ENCODE assay signal across 7 mouse cellular contexts in the genomic region with DNA sequence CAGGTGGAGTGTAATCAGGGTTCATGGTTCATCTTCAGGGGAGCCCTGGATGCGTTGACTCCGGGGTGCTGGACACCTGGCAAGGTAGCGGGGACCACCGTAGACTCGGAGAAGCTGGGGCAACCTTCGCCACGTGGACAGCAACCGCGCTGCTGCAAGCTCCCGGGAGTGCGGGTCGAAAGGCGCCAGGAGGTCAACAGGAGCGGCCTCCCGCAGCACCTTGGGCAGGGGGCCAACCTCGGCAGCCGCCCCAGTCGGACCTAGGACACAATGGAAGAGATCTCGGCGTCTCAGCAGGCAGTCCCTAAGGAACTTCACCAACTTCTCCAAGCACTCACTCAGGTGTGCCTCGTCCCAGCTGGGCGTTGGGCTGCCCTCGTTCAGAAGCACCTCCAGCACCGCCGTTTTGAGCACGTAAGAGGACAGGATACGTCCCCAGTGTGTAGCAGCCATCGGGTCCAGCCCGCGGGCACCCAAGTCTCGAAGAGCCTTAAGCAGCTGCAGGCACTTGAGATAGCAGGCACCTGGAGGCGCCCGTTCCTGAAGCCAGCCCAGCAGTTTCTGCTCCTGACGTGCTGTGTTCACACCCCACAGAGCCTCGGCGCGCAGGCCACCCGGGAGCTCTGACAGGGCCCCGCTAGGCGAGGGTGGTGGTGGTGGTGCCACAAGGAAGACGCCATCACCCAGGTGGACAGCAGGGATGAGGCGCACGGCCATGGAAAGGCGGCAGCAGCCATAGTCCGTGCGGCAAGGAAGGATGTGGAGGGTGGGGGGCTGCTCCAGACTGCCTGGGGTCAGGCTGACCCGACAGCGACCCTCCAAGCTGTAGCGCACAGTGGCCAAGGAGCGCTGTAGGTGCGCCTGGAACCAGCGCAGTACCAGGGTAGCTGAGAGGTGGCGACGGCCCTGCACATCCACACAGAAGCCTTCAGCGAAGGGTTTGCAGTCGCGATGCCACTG. TPM values are rescaled to one million over a fixed set of nuclear protein-coding genes. Genes with fewer than 3 reads are reported as not detected.
A peak's percentile ranks its signal among the peaks of the same experiment; 100 is the strongest.
DNase-seq lines count a peak whose midpoint lies in the region; ATAC-seq lines count a peak whose summit lies in the region.

No protein-coding gene starts in this region.

- no peaks in the 10 kb centered on the region for H3K4me1 ChIP-seq in forebrain, embryonic 14.5 days (ENCODE audit: control insufficient read depth, insufficient read depth, low read length)
- H3K4me1 ChIP-seq in limb, embryonic 13.5 days: peaks cover 46% of the 10 kb centered on the region
- H3K4me1 ChIP-seq in stomach, embryonic 16.5 days (ENCODE audit: control insufficient read depth, insufficient read depth, low read length): peaks cover 50% of the 10 kb centered on the region

- 0 out of 2 replicates have a peak overlapping the region, but pooled peaks have one; percentile 45 for H3K4me3 ChIP-seq in forebrain, embryonic 14.5 days (ENCODE audit: low read depth, low read length)
- peak overlapping the region; percentile 82 for H3K4me3 ChIP-seq in limb, embryonic 13.5 days
- H3K4me3 ChIP-seq in stomach, embryonic 16.5 days (replicated peaks; ENCODE audit: low read length): peak overlapping the region; percentile 84

- no peak overlapping the region for H3K9ac ChIP-seq in forebrain, embryonic 14.5 days (ENCODE audit: low read length)
- H3K9ac ChIP-seq in limb, embryonic 13.5 days: peak overlapping the region; percentile 96
- peak overlapping the region; percentile 99 for H3K9ac ChIP-seq in stomach, embryonic 16.5 days (ENCODE audit: low read length)

- WGBS in forebrain, embryonic 14.5 days: 14% methylated on average over 55 of the region's 57 CpGs
- 30% methylated on average over 57 of the region's 57 CpGs for WGBS in limb, embryonic 13.5 days
- 46% methylated on average over 57 of the region's 57 CpGs for WGBS in stomach, embryonic 16.5 days

- H3K27ac ChIP-seq in forebrain, embryonic 14.5 days (ENCODE audit: low read depth, low read length): no peak overlapping the region
- H3K27ac ChIP-seq in limb, embryonic 13.5 days: no peak overlapping the region
- H3K27ac ChIP-seq in stomach, embryonic 16.5 days (ENCODE audit: low read length): no peak overlapping the region

- H3K36me3 ChIP-seq in forebrain, embryonic 14.5 days (ENCODE audit: control insufficient read depth, insufficient read depth, low read length): no peaks in the 10 kb centered on the region
- H3K36me3 ChIP-seq in limb, embryonic 13.5 days: peaks cover 26% of the 10 kb centered on the region
- no peaks in the 10 kb centered on the region for H3K36me3 ChIP-seq in stomach, embryonic 16.5 days (ENCODE audit: control insufficient read depth, insufficient read depth, low read length)

- H3K27me3 ChIP-seq in forebrain, embryonic 14.5 days (replicated peaks; ENCODE audit: control insufficient read depth, insufficient read depth, low read length): peaks cover 47% of the 10 kb centered on the region
- peaks cover 16% of the 10 kb centered on the region for H3K27me3 ChIP-seq in limb, embryonic 13.5 days
- H3K27me3 ChIP-seq in stomach, embryonic 16.5 days (ENCODE audit: control insufficient read depth, insufficient read depth, low read length): no peaks in the 10 kb centered on the region; the same call in 1 of the 2 replicates

- DNase-seq in spleen, postnatal 4 days (ENCODE audit: low spot score in 2 of 2): peak; percentile 13 to 63
- DNase-seq in spleen, postnatal 10 days (ENCODE audit: low spot score in 2 of 2): no peak
- DNase-seq in forebrain, embryonic 14.5 days (ENCODE audit: low spot score): no peak
- no peak for DNase-seq in spleen, postnatal 14 days (ENCODE audit: low spot score in 2 of 2)
- no peak for DNase-seq in urinary bladder, postnatal 14 days (ENCODE audit: low spot score)

- ATAC-seq in forebrain, embryonic 14.5 days: 0 out of 2 replicates have a peak, but pooled peaks have one; percentile 8
- ATAC-seq in limb, embryonic 13.5 days (ENCODE audit: low FRiP score, low read depth): 0 out of 2 replicates have a peak, but pooled peaks have one; percentile 16
- ATAC-seq in stomach, embryonic 16.5 days (ENCODE audit: insufficient read depth, low FRiP score): no peak

- no peak overlapping the region for H3K4me2 ChIP-seq in forebrain, embryonic 14.5 days (ENCODE audit: low read length)
- H3K4me2 ChIP-seq in limb, embryonic 13.5 days (replicated peaks): peak overlapping the region; percentile 89
- H3K4me2 ChIP-seq in stomach, embryonic 16.5 days (ENCODE audit: low read depth, low read length): peak overlapping the region; percentile 79

- H3K9me3 ChIP-seq in forebrain, embryonic 14.5 days (replicated peaks; ENCODE audit: control insufficient read depth, low read length): no peaks in the 10 kb centered on the region
- H3K9me3 ChIP-seq in limb, embryonic 13.5 days: no peaks in the 10 kb centered on the region
- H3K9me3 ChIP-seq in stomach, embryonic 16.5 days (replicated peaks; ENCODE audit: control insufficient read depth, low read length): no peaks in the 10 kb centered on the region

RNA-seq across cellular contexts. Expression of a gene that starts 1.8 kb away (rescaled TPM):
- polyA plus RNA-seq in forebrain, embryonic 14.5 days (2014; fragmentation: Nextera tagmentation; extraction: Ambion mirVana): 0.40 and 0.51 TPM in 2 replicates
- 6.1 and 6.4 TPM in 2 replicates for polyA plus RNA-seq in limb, embryonic 13.5 days (2015; fragmentation: Nextera tagmentation; extraction: Ambion mirVana)
- polyA plus RNA-seq in stomach, embryonic 16.5 days (2015; fragmentation: Nextera tagmentation; extraction: Ambion mirVana): 5.0 and 5.4 TPM in 2 replicates

RNA-seq across cellular contexts. Expression of a gene that starts 42.0 kb away (rescaled TPM):
- 5.0 and 6.2 TPM in 2 replicates for polyA plus RNA-seq in forebrain, embryonic 14.5 days (2014; fragmentation: Nextera tagmentation; extraction: Ambion mirVana)
- polyA plus RNA-seq in limb, embryonic 13.5 days (2015; fragmentation: Nextera tagmentation; extraction: Ambion mirVana): 1.8 and 2.2 TPM in 2 replicates
- 5.3 and 6.0 TPM in 2 replicates for polyA plus RNA-seq in stomach, embryonic 16.5 days (2015; fragmentation: Nextera tagmentation; extraction: Ambion mirVana)

RNA-seq across cellular contexts. Expression of a gene that starts 43.2 kb away (rescaled TPM):
- polyA plus RNA-seq in forebrain, embryonic 14.5 days (2014; fragmentation: Nextera tagmentation; extraction: Ambion mirVana): 90.1 and 114 TPM in 2 replicates
- polyA plus RNA-seq in limb, embryonic 13.5 days (2015; fragmentation: Nextera tagmentation; extraction: Ambion mirVana): 86.3 and 96.7 TPM in 2 replicates
- polyA plus RNA-seq in stomach, embryonic 16.5 days (2015; fragmentation: Nextera tagmentation; extraction: Ambion mirVana): 88.7 and 90.9 TPM in 2 replicates

Comparison
In these comparisons a context has a peak if more than half of its experiments do, and no peak if none do; other contexts are left out.
1. DNase-seq: peak in spleen, postnatal 4 days (2 of 2); none in spleen, postnatal 10 days (0 of 2), forebrain, embryonic 14.5 days (single experiment), spleen, postnatal 14 days (0 of 2) and urinary bladder, postnatal 14 days (single experiment).
2. Peak in every context shown above with its lines, with median percentiles within 50 percentile points of each other: H3K4me3 ChIP-seq.